Mouse (Mus musculus) thymus, adult 2 months (tissue): ENCODE measurements around the gene Lage3.

ENCODE experiments used
- CTCF ChIP-seq: fragments of 200-500 bp; IDR thresholded peaks from 2 replicates; pipeline ENCODE4 v1.5.1; 2012; ENCODE audit warnings: mild to moderate bottlenecking, control low read depth, low read length, moderate library complexity, borderline replicate concordance; ENCODE audit not compliant: control insufficient read depth, poor library complexity, insufficient read depth; ENCODE audit errors: extremely low read depth
- POLR2A ChIP-seq: fragments of 200-500 bp; IDR thresholded peaks from 2 replicates; pipeline ENCODE4 v1.6.1; 2012; ENCODE audit warnings: mild to moderate bottlenecking, low read length, control low read depth, moderate library complexity; ENCODE audit not compliant: control insufficient read depth, poor library complexity, insufficient read depth; ENCODE audit errors: extremely low read depth

GRCm38 (mm10) chrX:74312540-74313464, 40.6 kb downstream of the Lage3 start, which contains the start of gene Fam50a:
- TF ChIP-seq POLR2A: no peak
- TF ChIP-seq CTCF: no peak
